Mouse (Mus musculus): ENCODE measurements around the gene Tmem213. TPM values are rescaled to one million over a fixed set of nuclear protein-coding genes. Genes with fewer than 3 reads are reported as not detected.

Tmem213 gene
- polyA plus RNA-seq, 1 experiment from 2014 or later = not detected

GRCm38 (mm10) chr6:38108449-38108848, 606 bp upstream of the Tmem213 start:
- H3K4me2 ChIP-seq = no peak overlapping the region
- H3K4me1 ChIP-seq (ENCODE audit: control insufficient read depth, insufficient read depth, low read length) = no peaks in the 10 kb centered on the region
- 92% methylated on average over 5 of the region's 5 CpGs for WGBS
- no peaks in the 10 kb centered on the region for H3K27me3 ChIP-seq (ENCODE audit: control insufficient read depth, insufficient read depth, low read length)
- DNase-seq (ENCODE audit: low spot score, missing footprints) = no peak
- no peak overlapping the region for H3K27ac ChIP-seq (ENCODE audit: low read depth, low read length)
- H3K9ac ChIP-seq (ENCODE audit: low read length) = no peak overlapping the region
- no peak for ATAC-seq (ENCODE audit: low FRiP score)
- H3K4me3 ChIP-seq (ENCODE audit: low read depth, low read length) = no peak overlapping the region
- no peaks in the 10 kb centered on the region for H3K9me3 ChIP-seq (ENCODE audit: control insufficient read depth, low read length)
- H3K36me3 ChIP-seq (ENCODE audit: control insufficient read depth, insufficient read depth, low read length) = no peaks in the 10 kb centered on the region

DNA sequence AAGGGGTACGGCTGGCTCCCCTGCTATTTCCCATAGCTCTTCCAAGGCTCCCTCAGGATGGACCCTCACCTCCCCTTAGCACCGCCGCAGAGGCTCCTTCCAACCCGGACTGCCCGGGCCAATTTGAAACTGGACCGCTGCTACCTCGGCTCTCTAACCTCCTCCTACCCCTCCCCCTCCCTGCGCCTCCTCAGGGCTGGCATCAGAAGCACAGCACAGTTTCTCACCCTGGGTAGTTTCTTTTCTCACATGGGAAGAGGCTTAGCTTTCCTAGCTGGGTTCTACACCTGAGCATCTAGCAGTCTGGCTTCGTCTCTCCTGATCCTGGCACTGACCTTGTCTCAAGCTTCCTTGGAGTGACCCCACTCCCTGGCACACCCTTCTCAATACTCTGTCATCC, 816 bp downstream of the Tmem213 start:
- H3K4me3 ChIP-seq (ENCODE audit: low read depth, low read length) = no peak overlapping the region
- no peak overlapping the region for H3K4me2 ChIP-seq
- DNase-seq (ENCODE audit: low spot score, missing footprints) = peak; percentile 69
- WGBS = 24% methylated on average over 9 of the region's 9 CpGs
- no peak overlapping the region for H3K27ac ChIP-seq (ENCODE audit: low read depth, low read length)
- H3K4me1 ChIP-seq (ENCODE audit: control insufficient read depth, insufficient read depth, low read length) = no peaks in the 10 kb centered on the region
- H3K9me3 ChIP-seq (ENCODE audit: control insufficient read depth, low read length) = no peaks in the 10 kb centered on the region
- no peaks in the 10 kb centered on the region for H3K36me3 ChIP-seq (ENCODE audit: control insufficient read depth, insufficient read depth, low read length)
- H3K9ac ChIP-seq (ENCODE audit: low read length) = no peak overlapping the region
- ATAC-seq (ENCODE audit: low FRiP score) = no peak
- no peaks in the 10 kb centered on the region for H3K27me3 ChIP-seq (ENCODE audit: control insufficient read depth, insufficient read depth, low read length)

DNA sequence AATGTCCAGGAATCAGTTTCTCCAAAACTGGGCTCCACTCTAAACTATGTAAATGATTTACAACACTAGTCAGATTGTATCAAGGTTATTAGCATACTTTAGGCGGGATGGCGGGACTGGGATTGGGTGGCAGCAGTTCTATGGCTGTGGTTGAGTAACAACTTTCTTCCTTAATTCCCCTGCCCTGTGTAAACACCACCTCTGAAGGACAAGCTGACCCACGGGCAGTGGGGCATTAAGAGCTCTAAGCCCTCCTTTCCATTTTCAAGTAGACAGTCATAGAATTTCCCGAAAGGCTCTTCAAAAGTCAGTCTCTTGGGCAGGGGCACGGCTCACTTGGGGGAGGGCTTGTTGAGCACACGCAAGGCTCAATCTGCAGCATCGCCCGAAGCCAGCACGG, 1.8 kb downstream of the Tmem213 start:
- H3K4me1 ChIP-seq (ENCODE audit: control insufficient read depth, insufficient read depth, low read length) = no peaks in the 10 kb centered on the region
- no peak for ATAC-seq (ENCODE audit: low FRiP score)
- WGBS = 76% methylated on average over 9 of the region's 9 CpGs
- no peak overlapping the region for H3K4me3 ChIP-seq (ENCODE audit: low read depth, low read length)
- no peaks in the 10 kb centered on the region for H3K9me3 ChIP-seq (ENCODE audit: control insufficient read depth, low read length)
- H3K27ac ChIP-seq (ENCODE audit: low read depth, low read length) = no peak overlapping the region
- no peak overlapping the region for H3K9ac ChIP-seq (ENCODE audit: low read length)
- DNase-seq (ENCODE audit: low spot score, missing footprints) = peak; percentile 65
- no peak overlapping the region for H3K4me2 ChIP-seq
- H3K36me3 ChIP-seq (ENCODE audit: control insufficient read depth, insufficient read depth, low read length) = no peaks in the 10 kb centered on the region
- no peaks in the 10 kb centered on the region for H3K27me3 ChIP-seq (ENCODE audit: control insufficient read depth, insufficient read depth, low read length)

- Histone ChIP-seq H3K9ac (ENCODE audit: low read length) (no peak overlapping the region), H3K27me3 (ENCODE audit: control insufficient read depth, insufficient read depth, low read length) (no peaks in the 10 kb centered on the region), H3K27ac (ENCODE audit: low read depth, low read length) (no peak overlapping the region), H3K4me2 (no peak overlapping the region), H3K9me3 (ENCODE audit: control insufficient read depth, low read length) (no peaks in the 10 kb centered on the region), H3K4me1 (ENCODE audit: control insufficient read depth, insufficient read depth, low read length) (no peaks in the 10 kb centered on the region), H3K36me3 (ENCODE audit: control insufficient read depth, insufficient read depth, low read length) (no peaks in the 10 kb centered on the region), H3K4me3 (ENCODE audit: low read depth, low read length) (no peak overlapping the region)
- ATAC-seq (ENCODE audit: low FRiP score) (no peak), DNase-seq (ENCODE audit: low spot score, missing footprints) (no peak)
- WGBS = 79% methylated on average over 4 of the region's 4 CpGs
Observed at GRCm38 (mm10) chr6:38116107-38116770, 7.2 kb downstream of the Tmem213 start.

DNA sequence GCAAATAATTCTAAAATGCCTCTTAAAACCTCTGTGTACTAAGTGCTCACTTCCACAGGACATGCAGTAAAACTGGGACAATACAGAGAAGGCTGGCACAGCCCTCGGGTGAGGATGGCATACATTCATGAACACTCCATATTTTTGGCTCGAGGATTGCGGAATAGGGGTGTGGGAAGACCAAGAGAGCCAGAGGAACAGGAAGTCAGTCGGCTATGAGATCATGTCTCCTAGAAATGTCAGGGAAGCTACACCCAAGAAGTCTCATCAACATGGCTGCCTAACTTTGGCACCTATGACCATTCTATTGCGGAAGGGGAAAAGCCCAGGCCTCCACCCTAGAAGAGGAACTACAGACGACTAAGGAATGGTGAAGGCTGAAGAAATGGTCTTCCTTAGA, 9.3 kb downstream of the Tmem213 start:
- H3K4me2 ChIP-seq = no peak overlapping the region
- no peaks in the 10 kb centered on the region for H3K4me1 ChIP-seq (ENCODE audit: control insufficient read depth, insufficient read depth, low read length)
- ATAC-seq (ENCODE audit: low FRiP score) = no peak
- DNase-seq (ENCODE audit: low spot score, missing footprints) = no peak
- H3K36me3 ChIP-seq (ENCODE audit: control insufficient read depth, insufficient read depth, low read length) = no peaks in the 10 kb centered on the region
- H3K27me3 ChIP-seq (ENCODE audit: control insufficient read depth, insufficient read depth, low read length) = no peaks in the 10 kb centered on the region
- WGBS = 89% methylated on average over 6 of the region's 6 CpGs
- no peak overlapping the region for H3K4me3 ChIP-seq (ENCODE audit: low read depth, low read length)
- no peaks in the 10 kb centered on the region for H3K9me3 ChIP-seq (ENCODE audit: control insufficient read depth, low read length)
- no peak overlapping the region for H3K9ac ChIP-seq (ENCODE audit: low read length)
- H3K27ac ChIP-seq (ENCODE audit: low read depth, low read length) = no peak overlapping the region

DNA sequence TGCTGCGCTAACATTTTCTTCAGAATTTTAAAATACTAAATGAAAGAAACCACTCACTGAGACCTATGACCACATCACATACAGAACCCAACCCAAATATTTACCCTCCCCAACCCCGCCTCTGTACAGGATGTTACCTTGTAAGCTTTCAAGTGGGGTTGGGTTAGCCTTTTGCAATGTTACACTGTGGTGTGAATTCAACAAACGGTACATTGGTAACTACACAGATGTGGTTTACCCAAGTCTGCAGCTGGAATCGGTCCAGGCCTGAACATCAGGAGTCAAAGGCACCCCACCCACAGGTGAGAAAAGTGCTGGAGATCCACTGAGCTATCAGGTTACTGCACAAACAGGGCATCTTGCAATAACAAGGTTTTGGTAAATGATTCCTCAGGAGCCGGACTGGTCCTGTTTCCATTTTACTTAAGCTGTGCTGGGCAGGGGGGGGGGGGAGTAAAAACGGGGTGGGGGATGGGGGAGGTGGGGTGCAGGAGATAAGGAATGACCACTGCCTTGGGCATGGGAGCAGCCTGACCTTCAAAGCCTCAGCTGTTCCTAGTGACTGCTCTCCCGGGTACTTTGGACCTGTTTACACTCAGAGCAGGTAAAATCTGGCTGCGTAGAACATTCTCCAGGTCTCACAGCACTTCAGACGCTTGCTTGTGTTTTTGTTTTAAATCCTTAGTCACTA, 11.8 kb downstream of the Tmem213 start:
- Histone ChIP-seq H3K4me2 (no peak overlapping the region), H3K4me3 (ENCODE audit: low read depth, low read length) (no peak overlapping the region), H3K36me3 (ENCODE audit: control insufficient read depth, insufficient read depth, low read length) (0 out of 2 replicates have a peak, but pooled peaks cover 2% of the 10 kb centered on the region), H3K9me3 (ENCODE audit: control insufficient read depth, low read length) (no peaks in the 10 kb centered on the region), H3K27ac (ENCODE audit: low read depth, low read length) (no peak overlapping the region), H3K27me3 (ENCODE audit: control insufficient read depth, insufficient read depth, low read length) (no peaks in the 10 kb centered on the region), H3K9ac (ENCODE audit: low read length) (no peak overlapping the region), H3K4me1 (ENCODE audit: control insufficient read depth, insufficient read depth, low read length) (no peaks in the 10 kb centered on the region)
- DNase-seq (ENCODE audit: low spot score, missing footprints) (no peak), ATAC-seq (ENCODE audit: low FRiP score) (no peak)
- 78% methylated on average over 9 of the region's 9 CpGs for WGBS

DNA sequence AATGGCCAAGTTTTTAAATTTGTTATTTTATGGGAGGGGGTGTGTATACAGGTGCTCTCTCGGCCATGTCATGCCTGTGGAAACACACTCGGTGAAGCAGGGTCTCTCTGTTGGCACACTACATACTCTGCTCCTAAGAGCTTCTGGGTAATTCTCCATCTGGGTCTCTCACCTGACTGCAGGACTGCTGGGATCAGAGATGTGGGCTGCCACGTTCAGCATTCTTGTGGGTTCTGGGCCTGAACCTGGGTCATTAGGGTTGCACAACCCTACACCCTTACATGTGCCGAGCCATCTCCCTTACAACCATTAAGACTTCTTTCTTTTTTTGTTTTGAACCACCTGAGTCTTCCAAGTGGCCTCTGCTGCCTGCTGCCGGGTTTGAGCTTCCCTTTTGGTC, 12.8 kb downstream of the Tmem213 start:
- Histone ChIP-seq H3K27me3 (ENCODE audit: control insufficient read depth, insufficient read depth, low read length) (no peaks in the 10 kb centered on the region), H3K4me1 (ENCODE audit: control insufficient read depth, insufficient read depth, low read length) (no peaks in the 10 kb centered on the region), H3K9me3 (ENCODE audit: control insufficient read depth, low read length) (no peaks in the 10 kb centered on the region), H3K4me2 (no peak overlapping the region), H3K27ac (ENCODE audit: low read depth, low read length) (no peak overlapping the region), H3K9ac (ENCODE audit: low read length) (no peak overlapping the region), H3K36me3 (ENCODE audit: control insufficient read depth, insufficient read depth, low read length) (0 out of 2 replicates have a peak, but pooled peaks cover 2% of the 10 kb centered on the region), H3K4me3 (ENCODE audit: low read depth, low read length) (no peak overlapping the region)
- WGBS = 89% methylated on average over 5 of the region's 5 CpGs
- no peak for ATAC-seq (ENCODE audit: low FRiP score)
- DNase-seq (ENCODE audit: low spot score, missing footprints) = no peak

- Histone ChIP-seq H3K4me2 (no peak overlapping the region), H3K4me3 (ENCODE audit: low read depth, low read length) (no peak overlapping the region), H3K9ac (ENCODE audit: low read length) (no peak overlapping the region), H3K27me3 (ENCODE audit: control insufficient read depth, insufficient read depth, low read length) (no peaks in the 10 kb centered on the region), H3K4me1 (ENCODE audit: control insufficient read depth, insufficient read depth, low read length) (no peaks in the 10 kb centered on the region), H3K9me3 (ENCODE audit: control insufficient read depth, low read length) (no peaks in the 10 kb centered on the region), H3K36me3 (ENCODE audit: control insufficient read depth, insufficient read depth, low read length) (peaks cover 7% of the 10 kb centered on the region; the same call in 1 of the 2 replicates), H3K27ac (ENCODE audit: low read depth, low read length) (no peak overlapping the region)
- no peak for ATAC-seq (ENCODE audit: low FRiP score)
- no peak for DNase-seq (ENCODE audit: low spot score, missing footprints)
- WGBS = 70% methylated on average over 6 of the region's 6 CpGs
Observed at GRCm38 (mm10) chr6:38122791-38123190, 13.7 kb downstream of the Tmem213 start.

DNA sequence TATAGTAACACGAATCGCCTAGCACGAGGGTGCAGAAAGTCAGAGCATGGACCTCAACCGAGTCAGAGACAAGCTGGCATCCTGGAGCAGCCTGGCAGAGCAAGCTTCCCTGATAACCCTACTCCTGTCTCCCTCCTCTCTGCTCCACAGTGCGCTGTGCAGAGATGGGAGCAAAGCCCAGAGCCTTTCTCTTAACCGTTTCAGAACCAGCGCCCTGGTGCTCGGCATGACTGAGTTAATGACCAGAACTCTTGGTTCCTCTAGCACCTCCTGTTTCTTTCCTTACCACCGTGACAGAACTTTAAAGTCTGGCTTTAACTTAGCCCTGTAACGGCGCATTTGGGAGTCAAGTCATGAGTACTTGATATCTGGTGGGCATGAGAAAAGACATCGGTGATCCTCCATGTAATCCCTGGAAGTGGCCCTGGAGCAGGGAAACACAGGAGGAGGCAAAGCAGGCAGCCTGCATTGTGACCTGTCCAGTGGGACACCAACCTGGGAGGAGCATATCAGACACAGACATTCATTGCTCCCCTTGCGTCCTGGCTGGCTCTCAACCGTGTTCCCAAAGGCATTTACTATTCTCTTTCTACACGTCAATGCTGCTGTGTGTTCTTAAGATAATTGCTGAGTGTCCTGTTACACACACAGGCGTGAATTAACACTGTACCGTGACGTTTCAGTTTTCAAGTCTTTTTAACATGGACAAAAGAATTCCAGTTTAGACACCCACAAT, 14.6 kb downstream of the Tmem213 start:
- H3K36me3 ChIP-seq (ENCODE audit: control insufficient read depth, insufficient read depth, low read length) = peaks cover 9% of the 10 kb centered on the region; the same call in 1 of the 2 replicates
- no peak overlapping the region for H3K9ac ChIP-seq (ENCODE audit: low read length)
- WGBS = 86% methylated on average over 18 of the region's 18 CpGs
- no peaks in the 10 kb centered on the region for H3K27me3 ChIP-seq (ENCODE audit: control insufficient read depth, insufficient read depth, low read length)
- no peaks in the 10 kb centered on the region for H3K9me3 ChIP-seq (ENCODE audit: control insufficient read depth, low read length)
- H3K4me1 ChIP-seq (ENCODE audit: control insufficient read depth, insufficient read depth, low read length) = no peaks in the 10 kb centered on the region
- no peak for DNase-seq (ENCODE audit: low spot score, missing footprints)
- no peak for ATAC-seq (ENCODE audit: low FRiP score)
- H3K4me2 ChIP-seq = no peak overlapping the region
- no peak overlapping the region for H3K4me3 ChIP-seq (ENCODE audit: low read depth, low read length)
- H3K27ac ChIP-seq (ENCODE audit: low read depth, low read length) = no peak overlapping the region
